17 mouse cellular contexts compared by ENCODE assay signal in genomic region chr5:23003123-23003797, GRCm38 (mm10).
DNase-seq lines count a peak whose midpoint lies in the region; ATAC-seq and TF ChIP-seq lines count a peak whose summit lies in the region.
"Had no signal": no experiment of that assay in that cellular context is flagged by ENCODE, and none has a peak within 500 bp of the region (broad histone marks: within the 10 kb centered on the region; RNA-seq: fewer than 3 reads in every experiment).

No protein-coding gene starts in this region.

- no peak overlapping the region for H3K4me3 ChIP-seq in hindbrain, embryonic 15.5 days
- no peak overlapping the region for H3K4me3 ChIP-seq in hindbrain, embryonic 12.5 days
- no peak overlapping the region for H3K4me3 ChIP-seq in forebrain, postnatal 0 days (ENCODE audit: low read depth, low read length)
- H3K4me3 ChIP-seq: embryonic facial prominence, embryonic 12.5 days; heart, embryonic 10.5 days; lung, embryonic 15.5 days; midbrain, embryonic 10.5 days had no signal

- no peaks in the 10 kb centered on the region for H3K27me3 ChIP-seq in hindbrain, embryonic 15.5 days
- no peaks in the 10 kb centered on the region for H3K27me3 ChIP-seq in hindbrain, embryonic 12.5 days
- no peaks in the 10 kb centered on the region for H3K27me3 ChIP-seq in forebrain, postnatal 0 days (ENCODE audit: insufficient read depth, low read length)
- H3K27me3 ChIP-seq: embryonic facial prominence, embryonic 12.5 days; lung, embryonic 15.5 days had no signal

- no peaks in the 10 kb centered on the region for H3K36me3 ChIP-seq in hindbrain, embryonic 15.5 days
- no peaks in the 10 kb centered on the region for H3K36me3 ChIP-seq in hindbrain, embryonic 12.5 days
- H3K36me3 ChIP-seq in forebrain, postnatal 0 days (ENCODE audit: insufficient read depth): no peaks in the 10 kb centered on the region
- H3K36me3 ChIP-seq: embryonic facial prominence, embryonic 12.5 days; heart, embryonic 10.5 days; lung, embryonic 15.5 days; midbrain, embryonic 10.5 days had no signal

- no peak for DNase-seq in cerebellum, adult 11 months
- DNase-seq in right cerebral cortex, adult 2 months (ENCODE audit: low spot score in 2 of 2): peak; percentile 7 to 13
- DNase-seq in right cerebral cortex, adult 18-20 months: no peak
- peak; percentile 20 for DNase-seq in forebrain, postnatal 0 days
- DNase-seq: adrenal gland, postnatal 25 days; kidney, adult 11 months; thymus, adult 2 months had no signal

- no peak overlapping the region for H3K4me2 ChIP-seq in hindbrain, embryonic 15.5 days
- H3K4me2 ChIP-seq in hindbrain, embryonic 12.5 days (replicated peaks): no peak overlapping the region
- no peak overlapping the region for H3K4me2 ChIP-seq in forebrain, postnatal 0 days (ENCODE audit: low read depth)
- H3K4me2 ChIP-seq: embryonic facial prominence, embryonic 12.5 days; lung, embryonic 15.5 days had no signal

- ATAC-seq in cerebellum, adult (ENCODE audit: insufficient number of reproducible peaks, low FRiP score, low TSS enrichment): peak; percentile 64; the same call in 1 of the 2 replicates
- peak; percentile 73; the same call in 1 of the 2 replicates for ATAC-seq in hindbrain, embryonic 15.5 days (ENCODE audit: low FRiP score, low read depth)
- no peak for ATAC-seq in hindbrain, embryonic 12.5 days (ENCODE audit: low FRiP score)
- ATAC-seq in forebrain, postnatal 0 days: peak; percentile 40
- ATAC-seq in erythroblast, adult 5-6 weeks (replicated peaks; ENCODE audit: low FRiP score, poor library complexity, severe bottlenecking): no peak

- peaks cover 6% of the 10 kb centered on the region; the same call in 1 of the 2 replicates for H3K4me1 ChIP-seq in hindbrain, embryonic 15.5 days (replicated peaks)
- no peaks in the 10 kb centered on the region for H3K4me1 ChIP-seq in hindbrain, embryonic 12.5 days
- H3K4me1 ChIP-seq in forebrain, postnatal 0 days (ENCODE audit: insufficient read depth): peaks cover 3% of the 10 kb centered on the region; the same call in 1 of the 2 replicates
- H3K4me1 ChIP-seq: embryonic facial prominence, embryonic 12.5 days; heart, embryonic 10.5 days; lung, embryonic 15.5 days; midbrain, embryonic 10.5 days had no signal

- H3K27ac ChIP-seq in hindbrain, embryonic 15.5 days (replicated peaks): no peak overlapping the region
- H3K27ac ChIP-seq in hindbrain, embryonic 12.5 days: no peak overlapping the region
- no peak overlapping the region for H3K27ac ChIP-seq in forebrain, postnatal 0 days (ENCODE audit: low read depth, low read length)
- H3K27ac ChIP-seq: embryonic facial prominence, embryonic 12.5 days; heart, embryonic 10.5 days; liver, embryonic 14.5 days; lung, embryonic 15.5 days; macrophage; midbrain, embryonic 10.5 days had no signal

- no peaks in the 10 kb centered on the region for H3K9me3 ChIP-seq in hindbrain, embryonic 15.5 days
- no peaks in the 10 kb centered on the region for H3K9me3 ChIP-seq in hindbrain, embryonic 12.5 days (replicated peaks)
- H3K9me3 ChIP-seq in forebrain, postnatal 0 days (ENCODE audit: low read length): no peaks in the 10 kb centered on the region
- H3K9me3 ChIP-seq: embryonic facial prominence, embryonic 12.5 days; heart, embryonic 10.5 days; lung, embryonic 15.5 days; midbrain, embryonic 10.5 days had no signal

- 73% methylated on average over 2 of the region's 2 CpGs for WGBS in hindbrain, embryonic 15.5 days
- WGBS in hindbrain, embryonic 12.5 days: 79% methylated on average over 2 of the region's 2 CpGs
- WGBS in forebrain, postnatal 0 days: 24% methylated on average over 2 of the region's 2 CpGs

- H3K9ac ChIP-seq in hindbrain, embryonic 15.5 days: no peak overlapping the region
- no peak overlapping the region for H3K9ac ChIP-seq in hindbrain, embryonic 12.5 days
- no peak overlapping the region for H3K9ac ChIP-seq in forebrain, postnatal 0 days
- H3K9ac ChIP-seq: embryonic facial prominence, embryonic 12.5 days; liver, embryonic 14.5 days; lung, embryonic 15.5 days had no signal

- no peak for TF ChIP-seq CTCF in forebrain, postnatal 0 days (IDR thresholded peaks at IDR 0.05; ENCODE audit: low read depth)

Comparison
In these comparisons a context has a peak if more than half of its experiments do, and no peak if none do; other contexts are left out.
1. ATAC-seq: peak in cerebellum, adult (single experiment), hindbrain, embryonic 15.5 days (single experiment) and forebrain, postnatal 0 days (single experiment); none in hindbrain, embryonic 12.5 days (single experiment) and erythroblast, adult 5-6 weeks (single experiment).
2. DNase-seq: peak in right cerebral cortex, adult 2 months (2 of 2) and forebrain, postnatal 0 days (single experiment); none in cerebellum, adult 11 months (single experiment) and right cerebral cortex, adult 18-20 months (single experiment).